Comparison of ENCODE assay signal across 8 mouse cellular contexts in genomic region chr2:105016192-105016966, GRCm38 (mm10). TPM values are rescaled to one million over a fixed set of nuclear protein-coding genes. Genes with fewer than 3 reads are reported as not detected.
DNase-seq lines count a peak whose midpoint lies in the region; ATAC-seq lines count a peak whose summit lies in the region.

No protein-coding gene starts in this region.

- no peaks in the 10 kb centered on the region for H3K27me3 ChIP-seq in limb, embryonic 13.5 days
- no peaks in the 10 kb centered on the region for H3K27me3 ChIP-seq in stomach, embryonic 15.5 days (replicated peaks)

- peaks cover 25% of the 10 kb centered on the region for H3K36me3 ChIP-seq in limb, embryonic 13.5 days
- H3K36me3 ChIP-seq in stomach, embryonic 15.5 days = peaks cover 5% of the 10 kb centered on the region; the same call in 1 of the 2 replicates

- H3K9ac ChIP-seq in limb, embryonic 13.5 days = peak overlapping the region; percentile 87
- peak overlapping the region; percentile 79 for H3K9ac ChIP-seq in stomach, embryonic 15.5 days

- no peaks in the 10 kb centered on the region for H3K9me3 ChIP-seq in limb, embryonic 13.5 days
- no peaks in the 10 kb centered on the region for H3K9me3 ChIP-seq in stomach, embryonic 15.5 days

- H3K27ac ChIP-seq in limb, embryonic 13.5 days = peak overlapping the region; percentile 67; the same call in 1 of the 2 replicates
- H3K27ac ChIP-seq in stomach, embryonic 15.5 days = peak overlapping the region; percentile 81; the same call in 1 of the 2 replicates

- under 1% methylated on average over 43 of the region's 43 CpGs for WGBS in limb, embryonic 13.5 days
- WGBS in stomach, embryonic 15.5 days = under 1% methylated on average over 43 of the region's 43 CpGs

- peak overlapping the region; percentile 86 for H3K4me2 ChIP-seq in limb, embryonic 13.5 days (replicated peaks)
- peak overlapping the region; percentile 75 for H3K4me2 ChIP-seq in stomach, embryonic 15.5 days

- peak overlapping the region; percentile 88 for H3K4me3 ChIP-seq in limb, embryonic 13.5 days
- peak overlapping the region; percentile 70 for H3K4me3 ChIP-seq in stomach, embryonic 15.5 days (replicated peaks)

- DNase-seq in frontal cortex, postnatal 25 days (ENCODE audit: low spot score in 2 of 2) = no peak
- peak; percentile 4 for DNase-seq in B cell, adult 2 months
- DNase-seq in spleen, adult 12 weeks (ENCODE audit: low spot score) = no peak
- DNase-seq in thymus, postnatal 10 days (ENCODE audit: low spot score in 2 of 2) = no peak

- H3K4me1 ChIP-seq in limb, embryonic 13.5 days = peaks cover 7% of the 10 kb centered on the region
- H3K4me1 ChIP-seq in stomach, embryonic 15.5 days = peaks cover 3% of the 10 kb centered on the region; the same call in 1 of the 2 replicates

- ATAC-seq in frontal cortex, adult (ENCODE audit: low TSS enrichment) = peak; percentile 77
- peak; percentile 33; the same call in 1 of the 2 replicates for ATAC-seq in erythroblast, adult 5-6 weeks (replicated peaks; ENCODE audit: low FRiP score, poor library complexity, severe bottlenecking)
- peak; percentile 82 for ATAC-seq in limb, embryonic 13.5 days (ENCODE audit: low FRiP score, low read depth)
- ATAC-seq in stomach, embryonic 15.5 days (ENCODE audit: insufficient read depth, low FRiP score, low read depth) = peak; percentile 16

RNA-seq across cellular contexts. Expression of gene Eif3m, which starts 0.5 kb away (rescaled TPM):
- total RNA-seq in erythroblast, adult 5-6 weeks (2015; ENCODE audit: low replicate concordance) = 113 and 128 TPM in 2 replicates
- 52.7 and 64.4 TPM in 2 replicates for total RNA-seq in erythroblast, adult 5-6 weeks (2017; ENCODE audit: low replicate concordance)
- polyA plus RNA-seq in limb, embryonic 13.5 days (2015; fragmentation: Nextera tagmentation; extraction: Ambion mirVana) = 279 and 288 TPM in 2 replicates
- 274 and 277 TPM in 2 replicates for polyA plus RNA-seq in stomach, embryonic 15.5 days (2015; fragmentation: Nextera tagmentation; extraction: Ambion mirVana)

Comparison
In these comparisons a context has a peak if more than half of its experiments do, and no peak if none do; other contexts are left out.
1. ATAC-seq: peak in every context shown above with its lines; median percentile 82 in limb, embryonic 13.5 days; 77 in frontal cortex, adult; 33 in erythroblast, adult 5-6 weeks; 16 in stomach, embryonic 15.5 days.
2. DNase-seq: peak in B cell, adult 2 months (2 of 2); none in frontal cortex, postnatal 25 days (0 of 2), spleen, adult 12 weeks (single experiment) and thymus, postnatal 10 days (0 of 2).